Mouse (Mus musculus): ENCODE results near the gene Xrcc3. TPM values are rescaled to one million over a fixed set of nuclear protein-coding genes. Genes with fewer than 3 reads are reported as not detected.

Xrcc3 gene
- total and polyA plus RNA-seq, 3 experiments = 11.8 to 16.3 (median 13.3) TPM

DNA sequence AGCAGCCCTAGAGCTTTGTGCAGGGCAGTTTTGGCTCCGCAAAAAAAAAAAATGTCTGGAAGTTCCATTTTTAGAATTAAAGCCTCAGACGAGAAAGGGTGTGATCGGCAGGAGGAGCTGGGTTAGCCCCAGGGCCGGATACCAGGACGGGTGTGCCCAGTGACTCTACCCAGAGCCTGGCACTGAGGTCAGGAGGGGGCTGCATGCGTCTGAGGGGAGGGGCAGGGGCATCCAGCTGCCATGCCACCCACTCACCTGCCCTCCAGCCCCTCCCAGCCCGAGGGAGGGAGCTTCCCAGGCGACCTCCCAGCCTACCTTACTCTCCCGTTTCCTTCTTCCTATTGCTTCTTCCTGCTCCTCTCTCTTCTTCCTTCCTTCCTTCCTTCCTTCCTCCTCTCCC lies 60.3 kb downstream of the Xrcc3 start:
- H3K4me2 ChIP-seq (ENCODE audit: insufficient read depth, low read depth, poor library complexity, severe bottlenecking) = no peak overlapping the region
- dilution Hi-C loops (cut with MboI; ENCODE audit: extremely low pct_ligation_motif_present, extremely low pct_unique_long_range_greater_than_20kb, low sequenced_read_pairs) = no loop called here

More for the DNA sequence above, 60.3 kb downstream of the Xrcc3 start:
- no peak overlapping the region for H3K9ac ChIP-seq (ENCODE audit: insufficient read depth, low read depth)
- H3K4me1 ChIP-seq (ENCODE audit: control insufficient read depth in 1 of 2, insufficient read depth in 2 of 2) = peaks cover 2 to 7% of the 10 kb centered on the region in 2 experiments; a peak in 2 of 4 replicates
- peaks cover 4% of the 10 kb centered on the region for H3K9me3 ChIP-seq (replicated peaks; ENCODE audit: low read length)
- H3K79me2 ChIP-seq (replicated peaks; ENCODE audit: control insufficient read depth, extremely low read depth, insufficient read depth, poor library complexity, severe bottlenecking) = no peaks in the 10 kb centered on the region
- no peak for DNase-seq (ENCODE audit: extremely low read depth)
- TF ChIP-seq MAZ (IDR thresholded peaks at IDR 0.05; ENCODE audit: low read depth, low read length) (no peak), PAX5 (IDR thresholded peaks at IDR 0.05; ENCODE audit: low read length) (no peak), EP300 (IDR thresholded peaks at IDR 0.05; ENCODE audit: low read length) (no peak), RCOR1 (conservative IDR thresholded peaks at IDR 0.05; ENCODE audit: low read depth, low read length) (no peak), TBP (conservative IDR thresholded peaks at IDR 0.05; ENCODE audit: low read depth, low read length) (no peak), ZC3H11A (IDR thresholded peaks at IDR 0.05; ENCODE audit: low read depth, low read length) (no peak), ZNF384 (IDR thresholded peaks at IDR 0.05; ENCODE audit: low read depth, low read length) (no peak)
- H3K36me3 ChIP-seq (replicated peaks in 1 of 2; ENCODE audit: control insufficient read depth in 1 of 2, insufficient read depth in 1 of 2, low read length in 1 of 2) = no peaks in the 10 kb centered on the region
- H3K4me3 ChIP-seq (replicated peaks in 1 of 3; ENCODE audit: low read depth in 2 of 3, low read length in 2 of 3, poor library complexity in 1 of 3) = no peak overlapping the region
- no peak overlapping the region for H3K27ac ChIP-seq (ENCODE audit: insufficient read depth, low read depth)
- H3K27me3 ChIP-seq (replicated peaks) = peaks cover 18% of the 10 kb centered on the region
- in situ Hi-C loops (cut with MboI; ENCODE audit: low pct_ligation_motif_present, low pct_unique_long_range_greater_than_20kb, low sequenced_read_pairs) = no loop called here

Other genes with a start within 250 kb of the Xrcc3 start
- gene Mark3, start 239.3 kb downstream of the Xrcc3 start, total RNA-seq (2012; rRNA removed) = 40.2 and 43.7 TPM in 2 replicates
- gene Mark3, start 239.3 kb downstream of the Xrcc3 start, total RNA-seq (2014; rRNA removed) = 51.2 and 58.7 TPM in 2 replicates
- 34.3 and 40.7 TPM in 2 replicates for gene Mark3, start 239.3 kb downstream of the Xrcc3 start, polyA plus RNA-seq (2012; ENCODE audit: insufficient read length, low read depth)
- gene Ckb, start 141.5 kb downstream of the Xrcc3 start, total RNA-seq (2012; rRNA removed) = 3.2 and 3.7 TPM in 2 replicates
- gene Ckb, start 141.5 kb downstream of the Xrcc3 start, total RNA-seq (2014; rRNA removed) = not detected in 2 replicates
- gene Ckb, start 141.5 kb downstream of the Xrcc3 start, polyA plus RNA-seq (2012; ENCODE audit: insufficient read length, low read depth) = 0.27 and 0.54 TPM in 2 replicates
- gene Trmt61a, start 135.8 kb downstream of the Xrcc3 start, total RNA-seq (2012; rRNA removed) = 37.4 and 55.0 TPM in 2 replicates
- gene Trmt61a, start 135.8 kb downstream of the Xrcc3 start, total RNA-seq (2014; rRNA removed) = 21.8 and 23.3 TPM in 2 replicates
- gene Trmt61a, start 135.8 kb downstream of the Xrcc3 start, polyA plus RNA-seq (2012; ENCODE audit: insufficient read length, low read depth) = 34.1 and 35.5 TPM in 2 replicates
- 24.1 and 26.9 TPM in 2 replicates for gene Bag5, start 100.6 kb downstream of the Xrcc3 start, total RNA-seq (2012; rRNA removed)
- gene Bag5, start 100.6 kb downstream of the Xrcc3 start, total RNA-seq (2014; rRNA removed) = 25.6 and 27.9 TPM in 2 replicates
- 27.9 and 29.2 TPM in 2 replicates for gene Bag5, start 100.6 kb downstream of the Xrcc3 start, polyA plus RNA-seq (2012; ENCODE audit: insufficient read length, low read depth)
- 38.7 and 43.6 TPM in 2 replicates for gene Apopt1, start 100.6 kb downstream of the Xrcc3 start, total RNA-seq (2012; rRNA removed)
- 35.9 and 36.0 TPM in 2 replicates for gene Apopt1, start 100.6 kb downstream of the Xrcc3 start, total RNA-seq (2014; rRNA removed)
- 49.1 and 49.9 TPM in 2 replicates for gene Apopt1, start 100.6 kb downstream of the Xrcc3 start, polyA plus RNA-seq (2012; ENCODE audit: insufficient read length, low read depth)
- gene Klc1, start 55.0 kb downstream of the Xrcc3 start, total RNA-seq (2012; rRNA removed) = 45.2 and 55.1 TPM in 2 replicates
- gene Klc1, start 55.0 kb downstream of the Xrcc3 start, total RNA-seq (2014; rRNA removed) = 44.4 and 45.6 TPM in 2 replicates
- gene Klc1, start 55.0 kb downstream of the Xrcc3 start, polyA plus RNA-seq (2012; ENCODE audit: insufficient read length, low read depth) = 77.0 and 116 TPM in 2 replicates
- gene Zfyve21, start 297 bp upstream of the Xrcc3 start, total RNA-seq (2012; rRNA removed) = 5.9 and 8.4 TPM in 2 replicates
- 6.3 and 7.6 TPM in 2 replicates for gene Zfyve21, start 297 bp upstream of the Xrcc3 start, total RNA-seq (2014; rRNA removed)
- 3.3 and 4.1 TPM in 2 replicates for gene Zfyve21, start 297 bp upstream of the Xrcc3 start, polyA plus RNA-seq (2012; ENCODE audit: insufficient read length, low read depth)
- gene Ppp1r13b, start 94.2 kb upstream of the Xrcc3 start, total RNA-seq (2012; rRNA removed) = 0.64 and 0.76 TPM in 2 replicates
- gene Ppp1r13b, start 94.2 kb upstream of the Xrcc3 start, total RNA-seq (2014; rRNA removed) = 0.34 and 0.42 TPM in 2 replicates
- 1.3 and 2.0 TPM in 2 replicates for gene Ppp1r13b, start 94.2 kb upstream of the Xrcc3 start, polyA plus RNA-seq (2012; ENCODE audit: insufficient read length, low read depth)
- gene Atp5mpl, start 153.1 kb upstream of the Xrcc3 start, total RNA-seq (2012; rRNA removed) = 224 and 276 TPM in 2 replicates
- gene Atp5mpl, start 153.1 kb upstream of the Xrcc3 start, total RNA-seq (2014; rRNA removed) = 669 and 768 TPM in 2 replicates
- 164 and 172 TPM in 2 replicates for gene Atp5mpl, start 153.1 kb upstream of the Xrcc3 start, polyA plus RNA-seq (2012; ENCODE audit: insufficient read length, low read depth)
- not detected in 2 replicates for gene Tdrd9, start 157.7 kb upstream of the Xrcc3 start, total RNA-seq (2012; rRNA removed)
- gene Tdrd9, start 157.7 kb upstream of the Xrcc3 start, total RNA-seq (2014; rRNA removed) = not detected in 2 replicates
- gene Tdrd9, start 157.7 kb upstream of the Xrcc3 start, polyA plus RNA-seq (2012; ENCODE audit: insufficient read length, low read depth) = not detected in 2 replicates
- gene Rd3l, start 167.4 kb upstream of the Xrcc3 start, total RNA-seq (2012; rRNA removed) = not detected in 2 replicates
- gene Rd3l, start 167.4 kb upstream of the Xrcc3 start, total RNA-seq (2014; rRNA removed) = not detected in 2 replicates
- not detected in 2 replicates for gene Rd3l, start 167.4 kb upstream of the Xrcc3 start, polyA plus RNA-seq (2012; ENCODE audit: insufficient read length, low read depth)

Measured in CH12.LX (cell line).